Mouse (Mus musculus): ENCODE data around the gene Fam208a.

- TF ChIP-seq CTCF (IDR thresholded peaks at IDR 0.05; ENCODE audit: borderline replicate concordance, insufficient read depth, low read length), result no peak
- no peak for TF ChIP-seq POLR2A (IDR thresholded peaks at IDR 0.05; ENCODE audit: low read depth, low read length)
Observed at GRCm38 (mm10) chr14:27396424-27396823, 32.2 kb upstream of the Fam208a start.
